Mouse (Mus musculus) spleen, postnatal 4 days (tissue): ENCODE measurements around the gene Gm48552.

Experiments
- DNase-seq, 2 experiments: peaks; one replicate each; pipeline ENCODE4 v3.0.0; 2022; ENCODE audit warnings: low spot score in 2 of 2

Gene Gm48552

DNA sequence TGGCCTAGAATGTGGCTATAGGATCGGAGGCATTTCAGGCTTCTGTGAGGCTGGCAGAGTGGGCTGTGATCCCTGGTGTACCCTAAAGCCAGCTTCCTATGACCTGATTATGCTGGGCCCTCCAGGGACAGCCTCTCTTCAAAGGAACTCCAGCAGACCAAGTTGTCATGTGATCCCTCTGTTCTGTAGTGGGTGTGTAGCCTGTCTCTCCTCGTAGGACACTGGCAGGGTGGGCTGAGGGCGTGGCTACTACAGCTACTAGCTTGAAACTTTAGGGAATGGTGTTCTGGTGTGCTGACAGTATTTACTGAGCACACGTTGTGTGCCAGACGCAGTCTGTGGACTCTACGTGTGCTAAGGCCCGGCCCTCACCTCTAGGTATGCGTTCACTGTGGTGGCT is 28.1 kb upstream of the Gm48552 start:
- no peak for DNase-seq

DNA sequence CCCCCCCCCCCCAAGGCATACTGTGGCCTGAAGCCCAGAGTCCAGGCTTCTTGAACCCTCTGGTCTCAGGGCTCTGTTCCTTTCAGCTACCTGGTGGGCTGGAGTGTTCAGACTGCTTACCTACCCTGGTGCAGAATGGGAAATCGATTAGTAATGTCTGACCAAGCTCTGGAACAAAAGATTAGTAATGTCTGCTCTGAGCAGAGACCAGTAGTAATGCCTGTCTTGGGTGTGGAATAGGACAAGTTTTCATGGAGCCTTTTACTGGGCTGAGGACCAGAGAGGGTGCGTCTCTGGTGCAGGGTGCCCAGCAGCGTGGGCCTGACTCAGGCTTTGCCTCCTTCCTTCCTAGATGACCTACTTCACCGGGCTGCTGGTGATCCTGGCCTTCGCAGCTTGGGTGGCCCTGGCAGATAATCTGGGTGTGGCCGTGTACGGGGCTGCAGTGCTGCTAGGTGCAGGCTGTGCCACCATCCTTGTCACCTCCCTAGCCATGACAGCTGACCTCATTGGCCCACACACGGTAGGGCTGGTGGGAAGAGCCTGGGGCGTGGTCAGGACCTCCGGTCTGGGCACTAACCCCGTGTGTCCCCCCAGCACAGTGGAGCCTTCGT is 26.4 kb upstream of the Gm48552 start:
- DNase-seq, result peak; percentile 84 to 88

DNA sequence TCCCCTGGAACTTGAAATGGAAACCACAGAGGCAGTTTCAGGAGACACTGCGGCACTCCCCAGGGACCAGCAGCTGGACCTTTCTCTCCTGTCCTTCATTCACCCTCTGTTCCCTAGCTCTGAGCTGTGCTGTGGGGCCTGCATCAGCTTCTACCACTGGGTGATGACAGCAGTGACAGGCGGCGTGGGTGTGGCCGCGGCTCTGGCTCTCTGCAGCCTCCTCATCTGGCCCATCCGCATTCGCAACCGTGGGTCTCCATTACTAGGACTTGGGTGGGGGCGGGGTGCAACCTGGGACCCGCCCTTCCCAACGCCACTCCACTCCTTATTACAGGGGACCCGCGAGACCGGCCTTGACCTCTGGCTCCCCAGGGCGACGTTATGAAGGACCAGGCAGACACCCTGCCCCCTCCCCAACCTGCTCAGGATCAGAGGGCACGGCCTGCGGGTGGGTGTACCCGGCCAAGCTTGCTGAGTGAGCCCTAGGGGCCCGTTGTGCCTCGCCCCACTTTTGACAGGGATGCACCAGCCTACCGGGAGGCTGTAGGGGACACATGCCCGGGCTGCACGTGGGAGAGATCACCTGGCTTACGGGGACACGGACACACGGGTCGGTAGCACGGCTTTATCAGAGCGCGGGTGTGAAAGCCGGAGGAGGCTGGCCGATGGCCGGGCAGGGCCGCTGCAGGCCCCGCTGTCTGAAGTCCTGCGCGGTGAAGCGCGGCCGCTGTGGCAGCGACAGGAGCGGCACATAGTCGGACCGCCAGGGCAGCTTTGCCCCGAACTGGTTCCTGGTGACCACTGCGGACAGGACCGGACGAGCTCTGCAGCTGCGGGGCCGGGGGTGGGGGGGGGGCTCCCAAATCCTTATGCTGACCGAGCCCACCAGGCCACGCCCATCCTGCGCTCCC is 25.1 kb upstream of the Gm48552 start:
- no peak for DNase-seq

DNA sequence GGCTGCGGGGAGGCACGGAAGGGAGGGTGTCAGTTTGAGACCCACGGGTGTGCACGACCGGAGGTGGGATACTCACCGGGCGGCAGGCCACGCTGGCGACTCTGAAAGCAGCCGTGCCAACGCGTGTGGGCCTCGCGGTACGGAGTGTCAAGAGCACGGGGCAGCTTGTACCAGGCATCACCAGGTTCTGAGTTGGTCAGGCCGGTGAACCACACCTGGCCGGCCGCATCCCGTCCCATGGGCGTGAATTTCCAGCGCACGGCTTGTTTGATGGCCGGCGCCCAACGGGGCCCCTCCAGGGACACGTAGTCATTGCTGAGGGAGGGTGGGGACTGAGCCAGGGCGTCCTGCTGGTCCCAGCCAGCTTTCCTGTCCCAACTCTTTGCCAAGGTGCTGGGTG is 24.1 kb upstream of the Gm48552 start:
- DNase-seq, result no peak

DNA sequence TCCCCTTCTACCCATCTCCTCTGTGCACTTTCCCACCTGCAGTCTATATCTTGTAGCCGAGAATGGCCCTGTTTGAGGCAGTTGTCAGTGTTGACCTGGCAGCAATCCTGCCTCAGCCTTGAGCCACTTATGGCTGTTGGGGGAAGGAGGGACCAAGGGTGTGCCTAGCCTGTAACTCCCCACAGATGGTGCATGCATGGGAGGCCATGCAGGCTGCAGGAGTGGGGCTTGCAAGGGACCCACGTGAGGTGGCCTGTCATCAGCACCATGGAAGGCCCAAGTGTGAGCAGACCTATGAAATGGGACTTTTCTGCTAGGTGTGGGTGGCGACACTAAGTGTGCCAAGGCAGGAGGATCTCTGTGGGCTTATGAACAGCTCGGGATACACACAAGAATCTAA is 23.7 kb upstream of the Gm48552 start:
- no peak for DNase-seq

DNA sequence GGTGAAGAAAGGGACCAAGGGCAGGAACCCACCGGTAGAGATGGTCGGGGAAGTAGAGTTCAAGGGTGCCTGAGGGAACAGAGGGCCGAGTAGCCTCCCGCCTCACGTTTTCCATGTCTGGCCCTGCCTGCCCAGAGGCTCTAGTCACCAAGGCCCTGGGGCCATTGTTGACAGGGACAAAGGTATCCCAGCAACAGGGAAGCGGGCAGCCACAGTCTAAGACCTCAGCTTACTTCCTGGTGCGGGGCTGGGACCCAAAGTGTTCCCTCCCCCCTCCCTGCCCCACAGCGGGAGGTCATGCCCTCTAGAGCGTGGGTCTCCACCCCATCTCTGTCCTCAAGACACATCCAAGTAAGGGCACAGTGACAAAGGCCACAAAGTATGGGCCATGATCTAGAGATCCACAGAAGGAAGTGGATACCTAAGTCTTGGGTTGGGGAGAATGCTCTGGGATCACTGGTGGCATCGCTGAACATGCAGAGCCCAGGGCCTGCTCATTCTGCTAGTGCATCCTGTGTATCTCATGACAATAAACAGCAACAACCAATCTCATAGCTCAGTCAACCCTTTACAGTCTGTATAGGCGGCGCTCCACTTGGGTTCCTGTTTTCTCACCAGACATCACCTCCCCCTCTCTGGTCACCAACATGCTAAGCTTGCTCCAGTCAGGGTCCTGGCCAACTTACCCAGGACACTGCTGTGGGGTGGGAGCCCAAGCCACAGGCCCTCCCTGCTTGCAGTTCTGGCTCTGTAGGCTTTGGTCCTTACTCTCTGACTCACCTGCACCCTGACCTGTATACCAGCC is 22.9 kb upstream of the Gm48552 start, which contains the start of gene 4930404N11Rik:
Gene 4930404N11Rik (minus strand): TSS at position 145 of the 805 bp plus-strand sequence.
- peak in 1 of 2 experiments; percentile 38 for DNase-seq

DNA sequence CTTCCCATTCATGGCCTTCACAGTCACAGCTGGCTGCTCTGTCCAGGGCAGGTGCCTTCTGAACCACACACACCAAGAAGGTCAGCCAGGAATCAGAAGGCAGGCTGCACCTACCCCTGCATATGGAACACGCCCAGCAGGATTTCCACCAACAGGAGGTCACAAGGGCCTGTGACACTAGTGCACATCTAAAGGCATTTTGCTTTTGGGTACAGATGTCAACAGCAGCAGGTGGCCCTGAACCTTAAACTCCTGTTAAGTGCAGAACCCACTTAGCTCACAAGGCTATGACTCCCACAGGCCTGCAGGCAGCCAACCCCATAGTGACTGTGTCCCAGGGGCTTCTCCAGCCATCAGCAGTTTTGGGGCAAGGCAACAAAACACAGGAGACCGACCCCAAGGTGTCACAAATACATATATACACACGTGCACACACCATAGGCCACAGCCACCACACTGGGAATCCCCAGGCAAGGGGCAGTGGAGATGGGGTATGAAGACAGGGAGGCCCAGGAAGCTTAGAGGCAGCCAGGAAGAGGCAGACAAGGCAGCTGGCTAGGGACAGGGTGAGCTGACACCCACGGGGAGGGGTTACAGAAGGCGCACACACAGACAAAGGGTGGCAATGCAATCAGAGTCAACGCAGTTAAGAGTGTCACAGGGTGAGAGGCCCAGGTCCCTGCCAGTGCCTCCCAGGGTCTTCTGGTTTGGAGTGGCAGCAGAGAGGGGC is 22.2 kb upstream of the Gm48552 start:
- DNase-seq, result no peak

DNA sequence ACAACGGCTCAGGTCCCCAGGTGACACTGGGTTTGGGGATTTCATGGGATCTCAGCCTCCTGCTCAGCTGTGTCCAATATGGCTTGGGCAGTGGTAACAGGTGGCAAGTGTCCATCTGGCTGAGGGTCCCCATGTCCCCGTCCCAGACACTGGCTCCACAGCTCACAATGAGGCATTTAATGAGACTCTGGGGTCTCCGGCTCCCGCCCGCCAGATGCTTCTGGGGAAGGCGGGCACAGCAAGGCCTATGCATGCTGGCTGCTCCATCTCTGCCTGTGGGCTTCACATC is 21.7 kb upstream of the Gm48552 start:
- no peak for DNase-seq

DNA sequence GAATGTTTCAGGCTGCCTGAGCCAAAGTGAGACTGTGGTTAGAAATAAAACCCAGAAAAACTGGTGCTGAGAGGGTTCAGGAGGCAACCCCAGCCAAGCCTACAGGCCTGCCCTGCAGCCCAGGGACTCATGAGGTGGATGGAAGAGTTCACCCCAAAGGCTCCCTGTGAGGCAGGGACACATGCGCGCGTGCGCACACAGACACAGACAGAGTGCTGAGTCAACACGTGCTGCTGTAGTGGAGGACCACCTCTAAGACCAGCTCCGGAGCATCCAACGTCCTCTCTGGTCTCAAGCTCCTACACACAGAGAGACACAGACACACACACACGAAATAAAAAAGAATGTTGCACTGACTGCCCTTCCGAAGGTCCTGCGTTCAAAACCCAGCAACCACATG is 13.5 kb upstream of the Gm48552 start:
- no peak for DNase-seq

DNA sequence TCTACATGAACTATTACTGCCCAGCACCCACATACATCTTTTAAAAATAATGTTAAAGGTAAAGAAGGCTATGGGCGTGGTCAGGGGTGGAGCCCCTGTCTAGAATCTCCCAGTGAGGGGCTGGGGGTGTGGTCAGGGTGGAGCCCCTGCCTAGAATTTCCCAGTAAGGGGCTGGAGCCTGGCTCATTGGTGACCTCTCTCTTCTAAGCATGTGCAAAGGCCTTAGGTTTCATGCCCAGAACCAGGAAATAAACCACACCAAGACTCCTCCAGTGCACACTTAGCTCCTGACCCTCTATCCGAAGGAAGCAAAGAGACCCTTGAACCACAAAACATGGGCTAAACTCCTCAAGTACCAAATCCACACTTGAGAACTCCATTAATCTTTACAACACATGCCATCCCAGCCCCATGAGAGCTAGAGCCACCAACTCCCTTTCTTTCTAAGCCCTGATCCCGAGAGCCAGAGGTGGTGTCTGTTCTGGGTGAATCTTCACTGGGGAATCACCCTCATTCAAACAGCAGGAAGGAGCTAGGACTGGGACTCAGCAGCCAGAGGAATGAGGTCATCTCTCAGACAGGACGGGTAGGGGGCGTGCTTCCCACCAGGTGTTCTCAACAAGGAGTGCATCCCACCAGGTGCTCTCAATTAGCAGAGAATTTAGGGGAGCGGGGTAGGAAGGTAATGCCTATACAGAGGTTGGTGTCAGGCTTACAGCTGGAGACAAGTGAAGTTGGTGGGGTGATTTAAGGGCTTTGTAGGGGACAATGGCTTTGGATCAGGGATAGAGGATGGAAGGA is 12.0 kb upstream of the Gm48552 start:
- peak; percentile 76 to 79 for DNase-seq

DNA sequence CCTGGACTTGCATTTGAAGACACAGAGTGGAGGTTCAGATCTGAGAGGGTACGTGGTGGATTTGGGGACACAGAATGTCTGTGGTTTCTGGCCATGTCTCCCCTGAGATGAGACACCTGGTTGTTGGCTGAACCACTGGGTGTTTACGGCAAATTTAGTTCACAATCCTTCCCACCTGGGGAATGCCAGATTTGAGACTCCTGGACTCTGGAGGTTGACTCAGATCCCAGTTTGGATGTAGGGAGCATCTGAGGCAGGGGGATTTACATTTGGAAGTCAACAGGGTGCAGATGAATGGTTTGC is 11.5 kb upstream of the Gm48552 start:
- no peak for DNase-seq

DNA sequence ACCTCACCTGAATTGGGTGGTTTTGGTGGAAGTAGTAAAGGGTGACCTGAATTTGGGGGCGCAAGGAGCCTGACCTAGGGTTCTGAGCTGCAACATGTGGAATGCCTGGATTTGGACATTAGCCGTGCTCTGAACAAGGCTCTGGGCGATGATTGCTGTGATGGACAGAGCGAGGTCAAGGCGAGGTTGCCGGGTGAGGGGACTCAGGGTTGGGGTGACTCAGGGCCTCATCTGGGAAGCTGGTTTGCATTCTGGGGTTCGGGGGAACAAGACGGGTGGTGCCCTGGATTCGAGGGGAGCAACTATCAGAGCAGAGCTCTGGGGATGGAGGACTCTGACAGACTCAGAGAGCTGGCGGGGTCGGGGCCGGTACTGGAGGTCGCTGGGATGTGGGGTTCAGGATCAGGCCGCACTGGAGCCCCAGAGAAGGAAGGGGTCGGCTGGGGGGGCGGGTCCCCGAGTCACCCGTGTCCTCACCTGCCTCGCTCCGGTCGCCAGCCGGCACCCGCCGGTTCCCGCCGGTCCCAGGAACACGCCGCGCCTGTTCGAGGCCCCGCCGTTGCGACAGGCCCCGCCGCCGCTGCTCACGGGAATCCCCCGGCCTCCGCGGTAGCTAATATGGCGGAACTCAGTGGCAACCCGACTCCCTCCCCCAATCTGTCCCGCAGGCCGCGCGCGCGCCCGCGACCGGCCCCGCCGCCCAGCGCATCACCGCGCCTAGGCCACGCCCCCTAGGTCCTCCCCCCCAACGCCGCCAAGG is 10.8 kb upstream of the Gm48552 start, which contains the start of gene Fzr1:
Gene Fzr1 (minus strand): TSS at position 724 of the 760 bp plus-strand sequence.
- no peak for DNase-seq

DNA sequence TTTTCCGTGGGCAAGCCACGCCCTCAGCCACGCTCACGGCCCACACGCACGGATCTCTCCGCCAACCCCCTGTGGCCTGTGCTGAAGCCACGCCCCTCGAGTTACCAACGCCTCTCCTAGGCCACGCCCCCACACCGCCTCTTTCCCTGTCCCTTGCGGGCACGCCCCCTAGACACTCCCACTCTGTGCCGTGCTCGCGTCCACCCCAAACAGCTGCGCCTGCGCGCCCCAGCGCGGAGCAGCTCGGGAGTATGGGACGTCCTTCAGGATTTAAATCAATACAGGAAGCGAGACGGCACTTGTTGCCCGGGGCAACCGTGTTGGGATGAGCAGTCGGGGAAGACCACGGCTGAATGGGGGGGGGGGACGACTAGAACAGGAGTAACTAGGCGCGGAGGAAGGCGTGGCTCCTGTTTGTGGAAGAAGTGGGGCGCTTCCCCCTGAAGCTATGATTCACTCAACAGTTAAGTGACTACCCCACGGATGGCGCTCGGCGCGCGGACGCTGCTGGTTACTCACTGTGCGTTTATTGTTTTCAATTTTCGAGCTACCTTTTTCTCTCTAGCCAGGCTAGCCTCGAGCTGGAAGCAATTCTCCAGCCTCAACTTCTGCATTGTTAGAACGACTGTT is 10.1 kb upstream of the Gm48552 start:
- DNase-seq, result peak; percentile 100

DNA sequence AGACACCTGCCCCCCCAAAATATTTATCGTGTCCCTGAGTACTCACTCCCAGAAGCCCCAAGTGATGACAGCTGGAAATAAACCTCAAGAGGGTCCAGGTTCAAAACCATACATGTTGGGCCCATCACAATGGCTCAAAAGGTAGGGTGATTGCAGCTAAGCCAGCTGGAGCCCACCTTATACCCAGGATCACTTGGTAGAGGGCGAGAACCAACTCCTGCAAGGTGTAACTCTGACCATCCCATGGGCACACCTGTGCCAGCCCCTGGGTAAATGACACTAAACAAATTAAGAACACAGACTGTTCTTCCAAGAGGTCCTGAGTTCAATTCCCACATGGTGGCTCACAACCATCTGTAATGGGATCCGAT is 9.6 kb upstream of the Gm48552 start:
- no peak for DNase-seq

DNA sequence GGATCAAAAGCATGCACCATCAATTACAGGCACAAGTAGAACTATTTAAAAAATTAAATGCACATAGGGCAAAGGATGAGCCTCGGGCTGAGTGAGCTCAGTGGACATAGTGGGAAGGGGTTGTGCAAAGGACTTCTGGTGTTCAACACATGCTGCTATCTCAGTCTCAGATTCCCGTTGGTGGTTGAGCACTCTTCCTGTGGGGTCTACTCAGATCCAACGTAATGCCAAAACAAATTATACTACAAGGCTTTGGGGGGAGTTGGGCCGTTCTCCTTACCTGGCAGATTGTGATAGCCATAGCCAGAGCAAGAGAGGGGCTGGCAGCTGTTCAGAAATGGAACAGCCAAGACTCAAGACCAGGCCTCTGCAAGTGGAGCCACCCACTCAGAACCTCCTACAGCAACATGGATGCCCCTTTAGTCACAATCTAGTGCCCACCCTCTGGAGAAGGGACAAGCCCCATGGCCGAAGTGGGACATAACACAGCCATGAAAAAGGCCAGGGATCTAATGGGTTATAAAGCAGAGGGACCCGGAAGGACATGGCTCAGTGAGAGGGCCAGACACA is 8.9 kb upstream of the Gm48552 start:
- no peak for DNase-seq

DNA sequence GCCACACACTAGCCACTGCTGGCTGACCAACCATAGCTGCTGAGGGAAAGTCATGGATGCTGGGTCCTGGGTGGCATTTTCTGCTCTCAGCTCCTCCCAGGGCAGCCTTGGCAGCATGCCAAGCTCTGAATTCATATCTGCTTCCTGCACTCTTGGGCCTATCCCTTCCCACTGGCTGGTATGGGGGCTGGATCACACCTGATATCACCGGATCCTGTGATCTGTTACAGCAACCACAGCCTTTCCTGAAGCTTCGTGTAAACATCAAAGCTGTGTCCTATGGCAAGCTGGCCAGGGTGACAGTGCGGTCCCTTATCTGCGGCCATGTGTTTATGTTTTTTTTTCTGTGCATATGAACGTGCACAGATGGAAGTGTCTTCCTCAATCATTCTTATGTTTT is 6.8 kb upstream of the Gm48552 start:
- DNase-seq, result peak; percentile 94 to 96

DNA sequence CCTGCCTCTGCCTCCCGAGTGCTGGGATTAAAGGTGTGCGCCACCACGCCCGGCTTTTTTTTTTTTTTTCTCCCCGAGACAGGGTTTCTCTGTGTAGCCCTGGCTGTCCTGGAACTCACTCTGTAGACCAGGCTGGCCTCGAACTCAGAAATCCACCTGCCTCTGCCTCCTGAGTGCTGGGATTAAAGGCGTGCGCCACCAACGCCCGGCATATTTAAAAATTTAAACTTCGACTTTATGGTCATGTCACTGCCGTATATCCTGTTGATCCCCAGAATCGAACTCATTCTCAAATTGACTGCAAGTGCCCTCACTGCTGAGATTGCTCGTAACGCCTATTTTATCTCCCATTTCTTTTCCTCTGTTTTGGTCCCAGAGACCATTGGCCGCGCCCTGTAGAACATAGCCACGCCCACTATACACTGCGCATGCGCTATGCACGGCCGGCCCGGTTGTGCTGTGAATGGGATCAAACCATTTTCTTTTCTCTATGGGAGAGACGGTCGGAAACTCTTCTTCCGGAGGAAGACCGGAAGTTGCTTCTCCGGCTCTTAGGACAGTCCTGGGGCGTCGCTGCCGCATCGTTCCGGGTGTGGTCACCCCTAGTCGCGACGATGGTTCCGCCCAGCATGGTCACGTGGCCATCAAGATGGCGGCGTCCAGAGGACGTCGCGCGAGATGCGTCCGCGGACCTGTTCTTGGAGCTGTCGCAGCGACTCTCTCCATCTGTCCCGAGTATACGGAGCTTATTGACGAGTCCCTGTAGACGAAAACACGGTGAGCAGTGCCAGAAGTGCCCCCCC is 4.8 kb upstream of the Gm48552 start, which contains the start of the genes Dohh and Gm48551:
Gene Dohh (plus strand): TSS at position 627 of the 803 bp plus-strand sequence.
Gene Gm48551 (plus strand): TSS at position 665 of the 803 bp plus-strand sequence.
- peak; percentile 100 for DNase-seq

DNA sequence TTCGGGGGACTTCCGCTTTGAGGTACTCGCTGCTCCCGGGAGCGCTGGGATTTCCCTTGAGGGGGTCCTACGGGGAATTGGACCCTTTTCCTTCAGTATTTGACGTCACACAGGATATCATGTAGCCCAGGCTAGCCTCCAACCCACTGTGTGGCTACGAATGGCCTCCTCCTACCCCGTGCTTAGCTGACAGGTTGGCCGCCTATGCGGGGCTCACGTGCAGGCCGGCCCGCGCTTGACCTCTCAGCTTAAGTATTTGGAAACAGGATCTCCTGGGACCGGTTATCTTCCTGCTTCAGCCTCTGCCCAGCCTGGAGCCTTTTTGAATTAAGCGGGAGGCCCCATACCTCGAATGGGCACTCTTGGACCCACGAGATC is 4.2 kb upstream of the Gm48552 start:
- DNase-seq, result no peak
